Mouse (Mus musculus): ENCODE results near the gene Sox5.

Sox5 gene

GRCm38 (mm10) chr6:144781431-144782030 is at the start of gene Sox5:
Gene Sox5, minus strand, starts transcription at chr6:144781977.
- DNase-seq = peak; percentile 53

- no peak for DNase-seq
These were observed 43.3 kb upstream of the Sox5 start for GRCm38 (mm10) chr6:144825018-144825602.

GRCm38 (mm10) chr6:144824153-144824552 is 42.4 kb upstream of the Sox5 start:
- DNase-seq = no peak

GRCm38 (mm10) chr6:144822594-144822993 is 40.8 kb upstream of the Sox5 start:
- DNase-seq = no peak

GRCm38 (mm10) chr6:144821019-144821418 is 39.2 kb upstream of the Sox5 start:
- DNase-seq = no peak

- no peak for DNase-seq
These were observed 36.2 kb upstream of the Sox5 start for GRCm38 (mm10) chr6:144818016-144818415.

- peak; percentile 27 for DNase-seq
These were observed 35.7 kb upstream of the Sox5 start for GRCm38 (mm10) chr6:144817329-144817932.

GRCm38 (mm10) chr6:144815542-144815941 is 33.8 kb upstream of the Sox5 start:
- no peak for DNase-seq

GRCm38 (mm10) chr6:144814931-144815364 is 33.2 kb upstream of the Sox5 start:
- peak; percentile 52 for DNase-seq

GRCm38 (mm10) chr6:144804321-144804720 is 22.5 kb upstream of the Sox5 start:
- DNase-seq = no peak

GRCm38 (mm10) chr6:144803063-144803462 is 21.3 kb upstream of the Sox5 start:
- DNase-seq = no peak

- DNase-seq = no peak
These were observed 12.6 kb upstream of the Sox5 start for GRCm38 (mm10) chr6:144794356-144794755.

- DNase-seq = no peak
These were observed 11.1 kb upstream of the Sox5 start for GRCm38 (mm10) chr6:144792871-144793270.

GRCm38 (mm10) chr6:144783295-144783694 is 1.5 kb upstream of the Sox5 start:
- no peak for DNase-seq

- DNase-seq = peak; percentile 49
These were observed 1.1 kb upstream of the Sox5 start for GRCm38 (mm10) chr6:144782866-144783265.

- DNase-seq = peak; percentile 4
These were observed 467 bp upstream of the Sox5 start for GRCm38 (mm10) chr6:144782031-144782857.

- no peak for DNase-seq
These were observed 1.0 kb downstream of the Sox5 start for GRCm38 (mm10) chr6:144780608-144781285.

GRCm38 (mm10) chr6:144779945-144780607 is 1.7 kb downstream of the Sox5 start:
- DNase-seq = no peak

- no peak for DNase-seq
These were observed 4.3 kb downstream of the Sox5 start for GRCm38 (mm10) chr6:144777356-144778035.

GRCm38 (mm10) chr6:144773736-144774135 is 8.0 kb downstream of the Sox5 start:
- DNase-seq = no peak

GRCm38 (mm10) chr6:144772985-144773384 is 8.8 kb downstream of the Sox5 start:
- DNase-seq = no peak
